Mouse (Mus musculus) limb, embryonic 12.5 days (tissue): ENCODE measurements around the gene Hspbap1. TPM values are rescaled to one million over a fixed set of nuclear protein-coding genes. Genes with fewer than 3 reads are reported as not detected.

ENCODE experiments used
- ATAC-seq: fragments of 200-750 bp; cut with Nextera tagmentation; 2 replicates; pipeline ENCODE4 v1.8.0; 2017; ENCODE audit warnings: low read depth, moderate TSS enrichment; ENCODE audit not compliant: insufficient number of reproducible peaks, insufficient read depth, low FRiP score, low TSS enrichment
- H3K27ac ChIP-seq: fragments of 300-500 bp; sonication (generic); 2 replicates; pipeline ENCODE4 v1.5.1; 2016; ENCODE audit warnings: mild to moderate bottlenecking, moderate library complexity
- H3K27me3 ChIP-seq: fragments of 300-500 bp; sonication (generic); 2 replicates; pipeline ENCODE4 v1.6.1; 2016; ENCODE audit warnings: mild to moderate bottlenecking, moderate library complexity
- H3K36me3 ChIP-seq: fragments of 300-500 bp; sonication (generic); 2 replicates; pipeline ENCODE4 v1.6.1; 2016; ENCODE audit warnings: mild to moderate bottlenecking, moderate library complexity
- H3K4me1 ChIP-seq: fragments of 300-500 bp; sonication (generic); replicated peaks from 2 replicates; pipeline ENCODE4 v1.6.1; 2016
- H3K4me2 ChIP-seq: fragments of 300-500 bp; sonication (generic); 2 replicates; pipeline ENCODE4 v1.6.1; 2016; ENCODE audit warnings: mild to moderate bottlenecking, moderate library complexity
- H3K4me3 ChIP-seq: fragments of 300-500 bp; sonication (generic); replicated peaks from 2 replicates; pipeline ENCODE4 v1.5.1; 2016; ENCODE audit warnings: mild to moderate bottlenecking
- H3K9ac ChIP-seq: fragments of 300-500 bp; sonication (generic); replicated peaks from 2 replicates; pipeline ENCODE4 v1.6.1; 2016; ENCODE audit warnings: mild to moderate bottlenecking, moderate library complexity
- H3K9me3 ChIP-seq: fragments of 300-500 bp; sonication (generic); 2 replicates; pipeline ENCODE4 v1.6.1; 2016; ENCODE audit warnings: mild to moderate bottlenecking, moderate library complexity
- WGBS: fragments of 180-500 bp; shearing (Covaris S2); methylation state at CpG from one replicate; pipeline ENCODE4 v1.1.7; 2016; 5-methylcytosine and 5-hydroxymethylcytosine counted together
- polyA plus RNA-seq: library from polyadenylated mRNA; unstranded; fragments of >200 nt; fragmentation: Nextera tagmentation; extraction: Ambion mirVana; gene quantifications from 2 replicates; pipeline ENCODE4 v1.2.1, GENCODE M21; 2016

Hspbap1 gene
- polyA plus RNA-seq, 1 experiment from 2014 or later = 21.6 TPM

DNA sequence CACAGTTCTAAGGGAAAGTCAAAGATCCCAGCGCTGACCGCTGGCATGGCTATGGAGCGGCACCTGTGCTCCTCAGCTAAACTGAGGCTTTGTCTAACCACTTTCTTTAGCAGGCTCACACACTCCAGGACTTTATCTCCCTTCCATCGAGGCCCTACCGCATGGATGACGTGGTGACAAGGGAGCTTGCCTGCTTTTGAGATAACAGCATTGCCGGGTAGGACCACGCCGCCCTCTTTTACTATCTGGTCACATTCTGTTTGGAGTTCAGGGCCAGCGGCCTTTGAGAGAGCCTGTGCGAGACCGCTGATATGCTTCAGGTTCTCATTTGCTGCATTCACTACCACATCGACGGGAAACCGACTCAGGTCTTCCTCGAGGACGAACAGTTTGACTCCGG is 86.6 kb downstream of the Hspbap1 start:
- Histone ChIP-seq H3K9me3 (no peaks in the 10 kb centered on the region), H3K4me1 (no peaks in the 10 kb centered on the region), H3K9ac (no peak overlapping the region), H3K4me3 (no peak overlapping the region), H3K4me2 (no peak overlapping the region), H3K27ac (no peak overlapping the region), H3K36me3 (no peaks in the 10 kb centered on the region), H3K27me3 (no peaks in the 10 kb centered on the region)
- 89% methylated on average over 18 of the region's 18 CpGs for WGBS
- no peak for ATAC-seq

DNA sequence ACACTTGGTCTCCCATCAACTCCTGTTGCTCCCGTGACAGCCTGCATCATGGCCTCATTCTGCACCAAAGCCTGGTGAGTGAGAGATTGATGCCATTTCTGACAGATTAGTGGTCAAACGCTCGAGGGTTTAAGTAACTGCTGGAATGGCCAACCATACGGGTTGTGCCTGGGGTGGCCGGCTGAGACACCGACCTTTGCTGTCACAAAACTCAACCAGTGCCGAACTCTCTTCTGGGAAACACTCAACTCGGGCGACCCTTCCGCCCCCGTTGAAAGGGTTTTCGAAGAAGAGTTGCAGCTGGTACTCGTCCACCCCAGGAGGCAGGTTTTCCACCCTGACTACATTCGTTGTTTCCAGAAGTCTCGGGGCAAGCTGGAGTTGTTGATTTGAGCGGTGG is 90.1 kb downstream of the Hspbap1 start:
- H3K27ac ChIP-seq = no peak overlapping the region

DNA sequence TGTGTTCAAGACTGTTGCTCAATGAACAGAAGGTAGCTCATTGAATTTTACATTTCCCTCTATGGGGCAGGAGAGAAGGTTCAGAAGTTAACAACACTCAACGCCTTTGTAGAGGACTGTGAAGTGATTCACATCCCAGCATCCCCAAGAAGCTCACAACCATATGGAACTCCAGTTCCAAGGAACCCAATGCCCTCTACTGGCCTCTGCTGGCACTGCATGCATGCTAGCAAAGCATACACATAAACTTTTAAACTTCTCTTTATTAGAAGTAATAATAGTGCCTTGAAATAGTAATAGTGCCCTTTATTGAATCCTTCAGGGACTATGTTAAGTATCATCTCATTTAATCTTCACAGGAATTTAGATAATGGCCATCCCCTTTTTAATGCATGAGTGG is 91.9 kb downstream of the Hspbap1 start:
- no peaks in the 10 kb centered on the region for H3K4me1 ChIP-seq
- no peaks in the 10 kb centered on the region for H3K9me3 ChIP-seq
- 89% methylated on average over 1 of the region's 1 CpGs for WGBS
- no peak for ATAC-seq
- H3K27ac ChIP-seq = no peak overlapping the region
- H3K4me2 ChIP-seq = no peak overlapping the region
- H3K9ac ChIP-seq = no peak overlapping the region
- H3K27me3 ChIP-seq = no peaks in the 10 kb centered on the region; the same call in 1 of the 2 replicates
- H3K4me3 ChIP-seq = no peak overlapping the region
- no peaks in the 10 kb centered on the region for H3K36me3 ChIP-seq

More for the DNA sequence above, 90.1 kb downstream of the Hspbap1 start:
- Histone ChIP-seq H3K9me3 (no peaks in the 10 kb centered on the region), H3K36me3 (no peaks in the 10 kb centered on the region), H3K4me3 (no peak overlapping the region), H3K9ac (no peak overlapping the region), H3K27me3 (no peaks in the 10 kb centered on the region; the same call in 1 of the 2 replicates), H3K4me1 (no peaks in the 10 kb centered on the region), H3K4me2 (no peak overlapping the region)
- no peak for ATAC-seq
- WGBS = 86% methylated on average over 16 of the region's 16 CpGs

DNA sequence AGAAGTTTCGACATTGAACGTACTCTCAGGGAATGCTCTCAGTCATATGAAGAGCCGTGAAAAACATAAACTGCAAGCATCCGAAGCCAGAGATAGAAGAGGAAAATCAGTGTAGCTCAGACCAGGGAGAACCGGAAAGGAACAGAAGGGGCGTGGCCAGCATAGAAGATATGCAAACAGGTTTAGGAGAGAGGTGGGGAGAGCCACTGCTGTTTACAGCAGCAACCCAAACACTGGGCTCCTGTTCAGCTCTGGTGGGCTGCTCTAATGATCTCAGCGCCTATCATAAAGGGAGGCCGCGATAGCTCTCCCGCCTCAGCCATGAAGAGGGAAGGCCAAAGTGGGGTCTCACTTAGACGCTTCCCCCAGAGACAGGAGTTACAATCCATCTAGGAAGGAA is 97.6 kb downstream of the Hspbap1 start:
- no peaks in the 10 kb centered on the region for H3K9me3 ChIP-seq
- H3K36me3 ChIP-seq = no peaks in the 10 kb centered on the region
- no peak overlapping the region for H3K4me3 ChIP-seq
- H3K9ac ChIP-seq = no peak overlapping the region
- 64% methylated on average over 11 of the region's 11 CpGs for WGBS
- H3K27me3 ChIP-seq = peaks cover 39% of the 10 kb centered on the region
- no peak overlapping the region for H3K27ac ChIP-seq
- H3K4me2 ChIP-seq = no peak overlapping the region
- ATAC-seq = no peak
- peaks cover 9% of the 10 kb centered on the region; the same call in 1 of the 2 replicates for H3K4me1 ChIP-seq

DNA sequence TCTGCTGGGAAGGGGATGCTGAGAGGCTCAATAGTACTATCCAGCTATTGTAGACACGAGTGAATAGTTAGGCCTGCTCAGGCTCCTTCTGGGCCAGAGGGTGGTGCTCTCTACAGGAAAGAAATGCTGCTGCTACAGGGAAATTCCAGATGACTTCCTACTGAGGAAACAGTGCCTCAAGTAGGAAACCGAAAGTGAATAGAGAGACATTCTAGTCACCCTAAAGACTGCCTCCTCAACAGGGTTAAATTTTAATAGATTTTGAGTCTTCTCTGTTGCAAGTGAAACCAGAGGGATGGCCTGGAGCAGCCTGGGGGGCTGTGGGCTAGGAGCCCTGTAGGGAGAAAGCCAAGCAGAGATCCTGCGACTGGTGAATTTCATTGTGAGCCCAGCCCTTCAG is 99.0 kb downstream of the Hspbap1 start:
- no peaks in the 10 kb centered on the region for H3K36me3 ChIP-seq
- no peak for ATAC-seq
- 32% methylated on average over 3 of the region's 3 CpGs for WGBS
- no peak overlapping the region for H3K4me3 ChIP-seq
- no peak overlapping the region for H3K9ac ChIP-seq
- no peaks in the 10 kb centered on the region for H3K9me3 ChIP-seq
- H3K4me1 ChIP-seq = peaks cover 9% of the 10 kb centered on the region; the same call in 1 of the 2 replicates
- no peak overlapping the region for H3K4me2 ChIP-seq
- H3K27me3 ChIP-seq = peaks cover 43% of the 10 kb centered on the region
- no peak overlapping the region for H3K27ac ChIP-seq

DNA sequence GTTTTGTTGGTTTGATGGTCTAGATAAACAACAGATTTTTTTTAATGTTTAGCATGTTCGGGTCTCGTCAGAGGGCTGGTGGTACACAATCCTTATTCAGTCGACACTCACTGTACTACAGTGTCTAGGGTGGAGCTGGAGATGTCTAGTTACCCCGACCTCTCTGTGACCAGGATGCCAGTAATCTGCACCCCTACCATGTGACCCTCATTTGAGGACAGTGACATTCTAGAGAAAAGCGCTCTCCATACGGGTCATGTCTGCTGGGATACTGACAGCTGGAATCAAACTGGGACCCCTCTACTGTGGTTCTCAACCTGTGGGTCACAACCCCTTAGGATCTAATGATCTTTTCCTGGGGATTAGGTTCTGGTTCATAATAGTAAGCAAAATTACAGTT is 99.5 kb downstream of the Hspbap1 start:
- Histone ChIP-seq H3K4me3 (no peak overlapping the region), H3K36me3 (no peaks in the 10 kb centered on the region), H3K27me3 (peaks cover 43% of the 10 kb centered on the region), H3K9me3 (0 out of 2 replicates have a peak, but pooled peaks cover 2% of the 10 kb centered on the region), H3K4me2 (no peak overlapping the region), H3K4me1 (peaks cover 9% of the 10 kb centered on the region; the same call in 1 of the 2 replicates), H3K9ac (no peak overlapping the region), H3K27ac (no peak overlapping the region)
- WGBS = 74% methylated on average over 6 of the region's 6 CpGs
- ATAC-seq = no peak

DNA sequence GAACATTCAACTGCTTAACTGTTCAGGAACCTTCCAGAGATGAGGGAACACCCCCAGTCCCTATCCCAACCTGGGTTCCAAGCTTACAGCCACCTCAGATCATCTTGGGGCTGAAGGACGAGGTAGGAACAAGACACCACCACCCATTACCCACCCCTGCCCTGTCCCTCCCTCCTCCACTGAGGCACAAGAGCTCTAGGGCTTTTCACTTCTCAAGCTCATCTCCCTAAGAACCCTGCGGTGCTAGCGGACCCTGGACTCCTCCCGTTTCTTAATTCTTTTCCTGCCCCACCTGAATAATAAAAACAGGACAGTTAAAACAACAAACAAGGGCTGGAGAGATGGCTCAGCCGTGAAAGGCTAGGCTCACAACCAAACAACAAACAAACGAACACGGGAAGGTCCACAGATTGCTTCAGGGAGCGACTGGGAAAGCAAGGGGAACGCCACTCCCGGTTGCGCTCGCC is 100.4 kb downstream of the Hspbap1 start:
- H3K27ac ChIP-seq = no peak overlapping the region

DNA sequence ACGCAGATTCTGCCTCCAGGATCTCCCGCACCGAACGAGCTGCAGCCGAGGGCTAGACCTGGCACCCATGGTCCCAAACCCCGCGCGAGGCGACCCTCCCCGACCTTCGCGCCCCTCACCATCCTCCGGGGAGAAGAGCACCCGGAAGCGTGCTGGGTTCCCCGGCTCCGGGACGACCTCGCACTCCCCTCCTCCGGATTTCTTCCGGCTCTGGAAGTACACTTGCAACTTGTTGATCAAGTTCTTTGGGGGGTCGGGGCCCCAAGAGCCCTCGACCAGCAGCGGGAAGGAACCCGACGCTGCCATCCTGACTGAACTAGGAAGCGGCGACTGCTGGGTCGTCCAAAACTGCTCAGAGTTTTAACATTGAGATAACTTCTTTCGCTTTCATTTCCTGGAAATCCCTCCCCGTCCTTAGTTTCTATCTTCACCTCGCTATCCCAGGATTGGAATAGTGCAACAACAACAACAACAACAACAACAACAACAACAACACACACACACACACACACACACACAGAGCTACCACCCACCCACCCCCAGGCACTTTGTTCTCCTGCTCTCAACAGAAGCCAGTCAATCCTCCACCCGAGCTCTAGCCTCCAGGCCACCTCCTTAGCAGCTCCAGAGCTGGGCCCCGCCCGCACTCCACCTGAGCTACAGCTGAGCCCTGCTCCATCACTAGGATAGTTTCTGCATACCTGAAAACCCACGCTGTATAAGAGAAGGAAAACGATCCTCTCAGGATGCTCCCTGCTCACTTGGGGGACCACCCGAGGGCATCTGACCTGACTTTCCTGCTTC is 101.1 kb downstream of the Hspbap1 start, which contains the start of gene Parp14:
TSS of gene Parp14 (minus strand) at position 497 of the 804 bp plus-strand sequence.
- Histone ChIP-seq H3K4me3 (peak within 1 kb of the TSS; percentile 62), H3K4me1 (peaks cover 9% of the 10 kb centered on the region; the same call in 1 of the 2 replicates), H3K27me3 (peaks cover 43% of the 10 kb centered on the region), H3K9ac (peak within 1 kb of the TSS; percentile 70), H3K9me3 (0 out of 2 replicates have a peak, but pooled peaks cover 4% of the 10 kb centered on the region), H3K4me2 (peak within 1 kb of the TSS; percentile 91), H3K27ac (no peak within 1 kb of the TSS), H3K36me3 (no peaks in the 10 kb centered on the region)
- ATAC-seq = peak; percentile 69; the same call in 1 of the 2 replicates
- under 1% methylated on average over 38 of the region's 38 CpGs for WGBS

More for the DNA sequence above, 100.4 kb downstream of the Hspbap1 start:
- Histone ChIP-seq H3K9me3 (0 out of 2 replicates have a peak, but pooled peaks cover 4% of the 10 kb centered on the region), H3K4me3 (peak overlapping the region; percentile 62), H3K4me1 (peaks cover 9% of the 10 kb centered on the region; the same call in 1 of the 2 replicates), H3K4me2 (peak overlapping the region; percentile 91), H3K9ac (peak overlapping the region; percentile 70), H3K27me3 (peaks cover 43% of the 10 kb centered on the region), H3K36me3 (no peaks in the 10 kb centered on the region)
- ATAC-seq = no peak
- WGBS = 2% methylated on average over 12 of the region's 12 CpGs

DNA sequence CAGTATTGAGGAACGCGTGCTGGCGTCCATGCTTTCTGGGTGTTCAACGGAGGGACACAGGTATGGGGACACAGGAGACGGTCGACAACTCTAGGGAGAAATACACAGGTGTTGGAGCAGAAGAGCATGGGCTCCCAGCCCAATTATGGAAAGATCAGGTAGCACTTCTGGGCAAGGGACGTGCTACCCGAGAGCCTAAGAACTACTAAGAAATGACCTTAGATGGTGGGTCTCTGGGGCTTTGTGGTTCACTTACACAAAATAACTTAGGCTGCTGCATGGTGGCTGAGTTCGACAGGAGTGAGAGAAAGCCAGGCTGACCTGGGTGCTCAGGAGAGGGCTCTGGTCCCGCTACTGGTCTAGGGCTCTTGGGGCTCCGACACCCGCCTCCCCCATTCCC is 101.7 kb downstream of the Hspbap1 start:
- H3K27me3 ChIP-seq = peaks cover 43% of the 10 kb centered on the region
- peak overlapping the region; percentile 91 for H3K4me2 ChIP-seq
- WGBS = 25% methylated on average over 12 of the region's 12 CpGs
- no peaks in the 10 kb centered on the region for H3K36me3 ChIP-seq
- no peak for ATAC-seq
- 0 out of 2 replicates have a peak, but pooled peaks cover 4% of the 10 kb centered on the region for H3K9me3 ChIP-seq
- H3K9ac ChIP-seq = no peak overlapping the region
- H3K27ac ChIP-seq = no peak overlapping the region
- peaks cover 9% of the 10 kb centered on the region; the same call in 1 of the 2 replicates for H3K4me1 ChIP-seq
- peak overlapping the region; percentile 62 for H3K4me3 ChIP-seq

DNA sequence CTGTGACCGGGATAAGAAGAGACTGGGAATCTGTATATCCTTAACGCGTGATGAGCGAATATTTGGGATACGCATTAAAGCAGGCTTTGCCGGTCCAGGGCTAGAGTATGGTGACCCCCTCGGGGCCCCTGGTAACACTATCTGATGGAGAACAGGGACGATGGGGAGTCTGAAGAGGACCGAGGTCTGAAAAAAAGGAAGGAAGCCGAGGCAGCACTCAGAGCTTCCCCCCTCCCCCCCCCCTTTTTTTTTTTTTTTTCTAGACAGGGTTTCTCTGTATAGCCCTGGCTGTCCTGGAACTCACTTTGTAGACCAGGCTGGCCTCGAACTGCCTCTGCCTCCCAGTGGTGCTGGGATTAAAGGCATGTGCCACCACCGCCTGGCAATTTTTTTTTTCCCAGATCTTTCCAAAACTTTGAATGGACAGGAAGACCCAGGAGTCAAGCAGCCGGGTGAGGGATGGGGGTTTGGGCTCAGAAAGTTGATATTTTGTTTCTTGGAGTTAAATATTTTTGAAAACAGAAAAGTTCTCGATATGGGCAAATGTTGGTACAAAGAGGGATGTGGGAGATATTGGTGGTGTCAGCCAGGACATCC is 102.3 kb downstream of the Hspbap1 start:
- H3K4me1 ChIP-seq = peaks cover 9% of the 10 kb centered on the region; the same call in 1 of the 2 replicates
- WGBS = 38% methylated on average over 14 of the region's 14 CpGs
- no peak overlapping the region for H3K9ac ChIP-seq
- H3K4me2 ChIP-seq = peak overlapping the region; percentile 91; the same call in 1 of the 2 replicates
- ATAC-seq = no peak
- peak overlapping the region; percentile 62; the same call in 1 of the 2 replicates for H3K4me3 ChIP-seq
- 0 out of 2 replicates have a peak, but pooled peaks cover 4% of the 10 kb centered on the region for H3K9me3 ChIP-seq
- H3K36me3 ChIP-seq = no peaks in the 10 kb centered on the region
- H3K27ac ChIP-seq = no peak overlapping the region
- H3K27me3 ChIP-seq = peaks cover 43% of the 10 kb centered on the region

DNA sequence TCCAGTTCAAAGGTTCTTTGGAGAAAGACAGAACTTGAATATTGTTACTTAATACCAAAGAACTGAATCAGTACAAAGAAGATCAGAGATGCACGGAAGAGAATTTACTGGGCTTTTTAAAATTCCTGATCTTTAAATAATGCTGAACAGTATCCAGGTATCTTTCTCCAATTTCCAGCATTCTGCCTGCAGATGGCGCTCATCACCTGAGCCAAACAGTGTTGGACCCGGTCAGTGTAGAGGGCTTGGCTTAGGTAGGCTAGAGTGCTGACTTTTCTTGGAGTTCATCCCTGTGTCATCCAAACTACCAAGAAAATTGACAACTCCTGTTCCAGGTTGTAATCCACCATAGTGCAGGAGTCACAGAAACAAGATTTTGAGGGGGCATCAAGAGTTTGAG is 104.2 kb downstream of the Hspbap1 start:
- H3K4me1 ChIP-seq = peaks cover 9% of the 10 kb centered on the region; the same call in 1 of the 2 replicates
- no peak overlapping the region for H3K4me2 ChIP-seq
- H3K27ac ChIP-seq = no peak overlapping the region
- H3K9me3 ChIP-seq = 0 out of 2 replicates have a peak, but pooled peaks cover 4% of the 10 kb centered on the region
- H3K36me3 ChIP-seq = no peaks in the 10 kb centered on the region
- no peak overlapping the region for H3K9ac ChIP-seq
- H3K27me3 ChIP-seq = peaks cover 37% of the 10 kb centered on the region
- no peak for ATAC-seq
- no peak overlapping the region for H3K4me3 ChIP-seq
- 33% methylated on average over 3 of the region's 3 CpGs for WGBS
